ENCODE assay signal across 26 mouse cellular contexts in the genomic region with DNA sequence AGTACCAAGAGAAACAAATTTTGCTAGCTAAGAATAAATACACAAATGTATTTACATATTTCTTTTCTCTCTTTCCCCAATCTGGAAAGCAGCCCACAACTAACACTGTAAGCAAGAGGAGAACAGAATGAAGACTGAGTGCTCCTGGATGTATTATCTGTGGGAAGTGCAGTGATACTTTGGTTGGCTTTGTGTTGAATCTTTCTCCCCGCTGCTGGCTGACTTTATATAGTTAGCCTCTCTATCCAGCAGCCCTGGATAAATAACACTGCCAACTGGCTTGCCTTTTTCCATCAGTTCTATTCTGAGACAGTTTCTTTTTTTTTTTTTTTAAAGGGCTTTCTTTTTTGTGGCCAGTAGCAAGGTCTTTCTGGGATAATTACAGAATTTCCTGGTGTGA.
"Had no signal": no experiment of that assay in that cellular context is flagged by ENCODE, and none has a peak within 500 bp of the region (broad histone marks: within the 10 kb centered on the region; RNA-seq: fewer than 3 reads in every experiment).

No protein-coding gene starts in this region.

- H3K4me2 ChIP-seq: heart, embryonic 11.5 days; heart, embryonic 13.5 days; heart, embryonic 15.5 days; hindbrain, embryonic 13.5 days; hindbrain, embryonic 15.5 days; kidney, embryonic 15.5 days; limb, embryonic 12.5 days had no signal

- H3K4me1 ChIP-seq: heart, embryonic 13.5 days; heart, embryonic 15.5 days; hindbrain, embryonic 15.5 days; kidney, embryonic 15.5 days; limb, embryonic 10.5 days had no signal

- H3K27me3 ChIP-seq: heart, embryonic 13.5 days; heart, embryonic 15.5 days; hindbrain, embryonic 13.5 days; hindbrain, embryonic 15.5 days; kidney, embryonic 15.5 days; limb, embryonic 12.5 days had no signal

- H3K36me3 ChIP-seq: heart, embryonic 13.5 days; heart, embryonic 15.5 days; hindbrain, embryonic 13.5 days; hindbrain, embryonic 15.5 days; kidney, embryonic 15.5 days; limb, embryonic 10.5 days; limb, embryonic 12.5 days had no signal

- H3K4me3 ChIP-seq: heart, adult 2 months; heart, embryonic 13.5 days; heart, embryonic 15.5 days; hindbrain, embryonic 13.5 days; hindbrain, embryonic 15.5 days; kidney, embryonic 15.5 days; left cerebral cortex, adult 2 months; limb, embryonic 10.5 days; limb, embryonic 12.5 days had no signal

- H3K27ac ChIP-seq: heart, adult 2 months; heart, embryonic 13.5 days; heart, embryonic 15.5 days; hindbrain, embryonic 13.5 days; hindbrain, embryonic 15.5 days; kidney, embryonic 15.5 days; kidney, postnatal 0 days; left cerebral cortex, adult 2 months; limb, embryonic 10.5 days; limb, embryonic 12.5 days had no signal

- H3K9me3 ChIP-seq: heart, embryonic 13.5 days; heart, embryonic 15.5 days; hindbrain, embryonic 13.5 days; hindbrain, embryonic 15.5 days; kidney, embryonic 15.5 days; limb, embryonic 10.5 days; limb, embryonic 12.5 days had no signal

- ATAC-seq: forebrain, postnatal 0 days; intestine, embryonic 16.5 days had no signal

- H3K9ac ChIP-seq: forebrain, postnatal 0 days; heart, embryonic 13.5 days; heart, embryonic 15.5 days; hindbrain, embryonic 13.5 days; hindbrain, embryonic 15.5 days; kidney, embryonic 15.5 days; limb, embryonic 12.5 days had no signal

- DNase-seq: forebrain, postnatal 0 days; gastrocnemius, postnatal 14 days; gastrocnemius, postnatal 36 days; heart, adult 11 months; heart, adult 2 months; heart, postnatal 14 days; heart, postnatal 36 days; kidney, adult 11 months; kidney, adult 2 months; kidney, adult 9 months; kidney, postnatal 14 days; kidney, postnatal 36 days; layer of hippocampus, adult 9-11 months; layer of hippocampus, postnatal 36 days; liver had no signal
